Mouse (Mus musculus) WW6 (cell line): ENCODE results near the gene Ndufaf7.

Source experiments
- DNase-seq: peaks from one replicate; pipeline ENCODE4 v3.0.0-alpha.2; 2013; ENCODE audit warnings: low read depth, low spot score

Gene Ndufaf7

DNA sequence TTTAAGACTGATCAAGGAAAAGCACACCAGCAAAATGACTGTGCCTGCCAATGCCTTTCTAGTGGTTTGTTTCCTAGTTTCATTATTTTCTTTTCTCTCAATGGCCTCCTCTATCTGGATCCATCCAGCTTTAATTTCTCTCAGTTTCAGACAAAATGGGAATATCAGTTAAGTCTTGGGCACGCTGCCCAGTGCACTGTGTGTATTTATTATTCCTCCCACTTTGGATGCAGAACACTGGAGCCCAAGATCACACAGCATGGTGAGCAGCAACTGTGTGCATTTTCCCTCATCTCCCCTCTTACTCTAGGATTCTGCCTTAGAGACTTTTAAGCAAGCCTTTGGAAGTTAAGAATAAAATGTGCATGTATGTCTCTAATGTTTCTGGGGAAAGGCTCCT, 27.5 kb downstream of the Ndufaf7 start:
- DNase-seq = no peak

DNA sequence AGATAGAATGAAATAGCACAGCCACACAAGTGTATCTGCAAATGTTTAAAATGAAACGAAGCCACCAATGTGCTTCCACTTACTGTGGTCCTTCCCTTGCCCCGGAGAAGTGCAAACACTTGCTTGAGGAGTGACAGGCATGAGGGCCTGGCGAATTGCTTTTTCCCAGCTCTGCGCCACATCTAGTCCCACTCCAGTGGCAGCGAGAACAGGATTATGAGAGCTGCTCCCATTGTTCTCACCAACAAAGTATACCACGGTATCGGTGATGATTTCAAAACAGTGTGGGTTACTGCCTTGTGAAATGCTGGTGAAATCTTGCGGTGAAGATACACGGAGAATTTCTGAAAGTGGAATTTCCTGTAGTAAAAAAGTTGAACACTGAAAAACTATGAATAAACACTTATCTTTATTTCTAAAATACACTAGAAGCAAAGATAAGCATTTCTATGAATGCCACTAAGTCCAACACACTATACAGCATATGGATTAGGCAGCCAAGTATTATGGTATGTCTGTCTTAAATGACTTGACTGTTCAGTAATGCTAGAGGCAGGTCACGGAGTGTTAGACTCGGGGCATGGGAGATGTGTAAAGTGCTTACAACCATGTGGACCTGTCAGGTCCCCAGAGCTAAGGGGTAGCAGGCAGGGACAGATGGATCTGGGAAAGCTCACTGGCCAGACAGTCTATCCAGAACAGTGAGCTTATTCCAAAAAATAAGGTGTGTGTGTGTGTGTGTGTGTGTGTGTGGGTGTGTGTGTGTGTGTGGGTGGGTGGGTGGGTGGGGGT, 29.4 kb downstream of the Ndufaf7 start:
- DNase-seq = no peak

DNA sequence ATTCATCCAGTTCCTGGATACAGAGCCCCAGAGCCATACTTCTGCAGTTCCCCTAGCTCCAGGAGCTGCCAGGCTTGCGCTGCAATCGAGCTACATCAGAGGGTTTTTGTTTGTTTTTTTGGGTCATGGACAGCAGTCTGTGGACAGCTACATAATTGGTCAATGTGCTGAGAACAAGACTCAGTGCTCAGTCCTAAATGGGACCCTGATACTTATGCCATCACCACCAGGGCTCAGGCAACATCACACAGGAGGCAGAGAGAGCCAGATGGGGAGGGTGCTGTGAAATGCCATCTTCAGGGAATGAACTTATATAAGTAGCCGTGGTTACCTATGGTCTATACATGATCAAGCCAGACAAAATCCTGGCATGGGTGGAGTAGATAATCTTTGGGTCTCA, 31.6 kb downstream of the Ndufaf7 start:
- no peak for DNase-seq

- no peak for DNase-seq
Observed at GRCm38 (mm10) chr17:78983166-78983565, 46.2 kb downstream of the Ndufaf7 start.

DNA sequence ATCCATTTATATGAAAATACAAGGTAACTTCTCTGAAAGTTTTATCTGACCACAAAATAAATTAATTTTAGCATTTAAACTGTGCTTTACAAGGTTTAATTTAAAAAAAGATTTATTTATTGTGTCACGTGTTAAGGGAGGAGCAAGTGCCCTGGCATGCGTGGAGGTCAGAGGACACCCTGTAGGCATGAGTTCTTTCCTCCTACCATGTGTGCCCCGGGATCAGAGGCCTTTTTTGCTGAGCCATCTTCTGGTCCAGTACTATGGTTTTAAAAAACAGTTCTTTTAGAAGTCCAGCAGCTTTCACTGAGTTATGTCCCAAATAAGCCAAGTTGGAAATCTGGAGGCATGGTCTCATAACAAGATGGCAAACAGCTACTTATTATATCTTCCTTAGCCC, 46.8 kb downstream of the Ndufaf7 start:
- DNase-seq = no peak

DNA sequence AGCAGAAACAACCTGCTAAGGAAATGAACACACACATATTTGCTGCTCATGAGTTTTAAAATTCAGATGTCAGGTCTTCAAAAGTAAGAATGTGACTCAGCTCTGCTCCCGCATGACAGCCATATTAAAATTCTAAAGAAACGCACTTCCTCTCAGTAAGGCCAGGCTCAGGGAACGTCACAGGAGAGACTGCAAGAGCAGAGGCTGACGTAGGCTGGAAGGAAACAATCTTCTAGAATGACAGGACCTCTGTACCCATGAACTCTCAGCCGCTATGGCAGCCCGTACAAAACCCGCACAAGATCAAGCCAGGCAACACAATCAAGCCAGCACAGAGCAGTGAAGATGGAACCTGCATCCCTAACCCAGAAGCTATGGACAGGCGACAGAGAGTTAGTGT, 52.1 kb downstream of the Ndufaf7 start:
- DNase-seq = no peak

DNA sequence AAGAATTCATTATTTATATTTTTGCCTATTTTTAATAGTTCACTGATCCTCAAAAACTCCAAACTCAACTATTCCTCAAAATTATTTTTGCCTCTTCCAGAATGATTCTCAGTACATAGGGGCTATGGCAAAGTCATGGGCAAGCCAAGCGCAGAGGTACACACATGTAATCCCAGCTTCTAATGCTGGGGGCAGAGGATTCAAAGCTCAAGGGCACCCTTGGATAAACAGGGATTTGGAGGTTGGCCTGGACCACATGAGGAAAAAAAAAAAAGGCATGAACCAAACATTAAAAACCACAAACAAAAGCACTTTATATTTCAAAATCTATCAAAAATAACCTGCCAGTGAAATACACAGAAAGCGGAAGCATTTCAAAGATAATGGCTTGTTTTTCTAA, 54.6 kb downstream of the Ndufaf7 start:
- DNase-seq = no peak

DNA sequence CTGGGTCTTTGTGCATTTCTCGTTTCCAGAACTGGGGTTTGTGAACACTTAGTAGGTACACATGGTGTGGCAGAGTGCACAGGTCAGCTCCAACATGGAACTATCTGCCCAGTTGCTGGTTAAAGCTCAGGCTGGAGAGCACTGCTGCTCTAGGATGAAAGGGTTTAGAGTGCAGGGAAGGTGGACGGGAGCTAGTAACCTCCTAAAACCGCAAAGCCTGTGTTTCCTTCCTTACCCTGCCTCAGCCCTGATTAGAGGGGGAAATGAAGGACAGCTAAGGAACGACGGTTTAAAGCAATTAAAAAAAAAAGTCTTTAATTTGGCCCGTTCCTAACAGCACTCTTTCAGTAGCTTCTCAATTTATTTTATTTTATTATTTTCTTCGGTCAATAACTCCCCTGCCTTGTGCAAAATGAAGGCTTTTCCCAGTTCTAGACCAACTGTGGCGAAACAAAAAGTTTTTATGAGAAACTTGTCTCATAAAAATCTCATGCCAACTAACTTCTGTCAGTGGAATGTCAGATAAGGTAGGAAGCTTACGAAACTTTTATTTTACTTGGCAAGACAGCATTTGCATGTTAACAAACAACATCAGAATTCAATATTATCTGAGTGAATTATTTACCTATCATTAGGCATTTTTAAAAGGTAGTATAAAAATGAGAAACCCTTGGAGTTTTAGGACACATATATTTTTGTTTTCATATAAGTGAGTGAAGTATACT, 55.5 kb downstream of the Ndufaf7 start:
- DNase-seq = no peak

GRCm38 (mm10) chr17:78993670-78994069, 56.7 kb downstream of the Ndufaf7 start:
- no peak for DNase-seq

GRCm38 (mm10) chr17:78994382-78994781, 57.4 kb downstream of the Ndufaf7 start:
- no peak for DNase-seq

GRCm38 (mm10) chr17:78994931-78995820, 58.2 kb downstream of the Ndufaf7 start:
- no peak for DNase-seq
